Mouse (Mus musculus): ENCODE measurements at regions not wholly inside any gene's neighbourhood (a gene's known extent, or its start where the extent isn't known, plus 50 kb on each side); places are given as distances from the start of the nearest gene placed in this dataset.
A peak's percentile ranks its signal among the peaks of the same experiment; 100 is the strongest.

DNA sequence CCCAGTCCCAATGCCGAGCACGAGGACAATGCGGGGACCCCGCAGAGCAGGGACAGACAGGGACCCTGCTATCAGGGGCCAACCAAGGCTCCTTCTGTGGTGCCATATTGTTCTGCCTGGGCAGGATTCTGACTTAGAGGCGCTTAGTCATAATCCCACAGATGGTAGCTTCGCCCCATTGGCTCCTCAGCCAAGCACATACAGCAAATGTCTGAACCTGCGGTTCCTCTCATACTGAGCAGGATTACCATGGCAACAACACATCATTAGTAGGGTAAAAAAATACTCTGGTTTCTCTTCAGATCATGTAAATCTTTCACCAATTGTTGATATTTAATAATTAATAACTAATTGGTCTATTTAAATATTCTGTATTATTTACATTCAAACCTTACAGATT lies 2140.3 kb upstream of the Cdh20 start:
- peak; percentile 100 for DNase-seq (ENCODE audit: low spot score in 2 of 2)

DNA sequence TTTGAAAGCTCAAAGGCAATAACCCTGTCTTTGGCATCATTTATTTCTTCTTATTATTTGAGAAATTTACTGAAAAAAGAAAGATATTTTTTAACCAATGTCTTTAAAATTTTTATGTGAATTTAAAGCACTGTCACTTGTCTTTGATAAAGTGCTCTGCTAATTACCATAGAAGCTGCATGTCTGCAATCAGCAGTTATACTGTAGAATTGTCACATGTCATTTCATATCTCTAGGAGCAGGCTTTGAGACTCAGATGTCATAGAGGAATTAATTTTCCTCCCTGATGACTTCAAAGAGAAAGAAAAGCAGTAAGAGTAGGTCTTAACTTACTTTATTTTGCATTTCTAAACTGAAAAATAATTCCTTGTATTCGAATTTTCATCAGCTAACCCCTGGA lies 2123.9 kb upstream of the Cdh20 start:
- no peak for DNase-seq (ENCODE audit: low spot score in 2 of 2)

DNA sequence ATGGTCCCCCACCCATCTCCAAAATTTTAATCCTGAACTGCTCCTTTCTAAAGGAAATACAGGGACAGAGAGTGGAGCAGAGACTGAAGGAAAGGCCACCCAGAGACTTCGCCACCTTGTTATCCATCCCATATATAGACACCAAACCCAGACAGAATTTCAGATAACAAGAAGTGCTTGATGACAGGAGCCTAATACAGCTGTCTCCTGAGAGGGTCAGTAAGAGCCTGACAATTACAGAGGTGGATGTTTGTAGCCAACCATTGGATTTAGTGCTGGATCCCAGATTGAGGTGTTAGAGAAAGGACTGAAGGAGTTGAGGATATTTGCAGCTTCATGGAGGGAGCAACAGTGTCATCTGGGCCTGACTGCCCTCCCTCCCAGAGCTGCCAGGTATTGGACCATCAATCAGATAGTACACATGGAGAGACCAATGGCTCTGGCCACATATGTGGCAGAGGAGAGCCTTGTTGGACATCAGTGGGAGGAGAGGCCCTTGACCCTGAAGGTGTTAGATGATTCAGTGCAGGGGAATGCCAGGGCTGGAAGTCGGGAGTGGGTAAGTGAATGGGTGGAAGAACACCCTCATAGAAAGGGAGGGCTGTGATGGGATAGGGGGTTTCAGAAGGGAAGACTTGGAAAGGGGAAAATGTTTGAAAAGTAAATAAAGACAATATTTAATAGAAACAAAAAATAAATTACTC lies 2080.8 kb upstream of the Cdh20 start:
- DNase-seq (ENCODE audit: low spot score in 2 of 2) = no peak

DNA sequence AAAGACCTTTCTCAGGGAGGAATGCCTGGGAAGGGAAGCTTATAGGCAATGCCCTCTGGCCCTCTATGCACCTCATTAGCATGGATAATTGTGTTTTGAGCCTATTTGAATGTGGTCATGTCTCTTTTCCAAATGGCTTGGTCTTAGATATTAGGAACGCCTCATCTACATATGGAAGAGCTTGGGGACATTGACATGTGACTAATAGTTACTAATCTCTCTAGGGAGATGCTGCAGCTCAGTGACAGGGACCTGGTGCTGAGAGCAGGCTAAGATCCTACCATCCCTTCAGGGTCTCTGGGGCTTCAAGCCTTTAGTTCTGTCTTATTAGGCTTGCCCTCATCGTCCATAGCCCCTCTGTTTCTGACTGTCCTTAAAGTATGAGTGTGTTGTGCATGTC lies 2051.9 kb upstream of the Cdh20 start:
- no peak for DNase-seq (ENCODE audit: low spot score in 2 of 2)

DNA sequence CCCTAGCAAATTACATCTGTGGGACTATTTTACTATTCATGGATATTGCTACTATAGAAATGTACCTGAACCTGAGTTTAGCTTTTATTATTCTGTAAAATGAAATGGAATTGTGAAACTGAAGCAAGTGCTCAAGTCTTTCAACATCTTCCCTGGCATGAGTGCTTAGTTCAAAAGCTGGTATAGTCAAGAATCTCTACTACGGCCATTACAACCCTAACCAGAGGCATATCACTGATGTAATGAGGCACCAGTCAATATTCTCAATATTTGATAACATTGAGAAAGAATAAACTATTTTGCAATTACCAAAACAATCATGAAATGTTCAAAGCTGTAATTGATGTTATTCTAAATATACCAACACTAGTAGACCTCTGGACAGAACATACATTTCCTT lies 2034.3 kb upstream of the Cdh20 start:
- no peak for DNase-seq (ENCODE audit: low spot score in 2 of 2)

DNA sequence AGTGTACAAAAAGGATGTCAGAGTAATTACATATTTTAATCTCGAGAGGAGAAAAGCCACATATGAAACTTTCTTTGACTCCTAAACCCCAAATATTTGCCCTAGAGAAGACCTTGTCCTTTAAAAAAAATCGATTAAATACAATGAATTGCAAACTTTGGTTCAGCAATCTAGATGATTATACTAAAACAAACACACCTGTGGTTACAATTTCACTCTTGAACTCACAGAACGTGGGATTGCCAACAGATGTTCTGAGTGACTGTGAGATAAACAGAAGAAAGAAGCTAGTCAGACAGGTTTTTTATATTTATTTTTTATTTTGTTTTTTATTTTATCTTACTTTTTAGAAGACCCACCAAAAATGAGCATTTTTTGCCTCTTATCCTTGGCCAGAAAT lies 2032.9 kb upstream of the Cdh20 start:
- DNase-seq (ENCODE audit: low spot score in 2 of 2) = no peak

DNA sequence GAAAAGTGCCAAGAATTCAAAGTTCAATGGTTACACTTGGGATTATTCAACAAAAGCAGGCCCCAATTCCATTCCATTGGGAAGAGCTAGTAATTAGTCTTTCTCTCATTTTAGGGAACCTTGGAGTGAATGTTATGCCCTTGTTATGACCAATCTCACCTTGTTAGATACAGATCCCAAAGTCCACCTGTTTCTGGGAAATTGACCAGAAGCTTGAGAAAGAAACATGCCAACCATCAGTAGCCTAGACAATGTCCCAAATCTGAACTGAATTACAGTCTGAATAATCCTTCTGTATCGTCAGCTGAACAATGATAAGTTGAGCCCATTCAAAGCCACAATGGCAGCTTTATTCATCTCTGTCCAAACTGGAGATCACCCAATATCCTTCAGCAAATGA lies 2010.4 kb upstream of the Cdh20 start:
- no peak for DNase-seq (ENCODE audit: low spot score in 2 of 2)

All from adrenal gland, adult 18-20 months (tissue).